Mouse (Mus musculus) spleen, adult 2 months (tissue): Measurements from ENCODE around the gene Slc39a11. TPM values are rescaled to one million over a fixed set of nuclear protein-coding genes. Genes with fewer than 3 reads are reported as not detected.

Experiments used
- DNase-seq, 2 experiments: peaks; one replicate each; pipeline versions ENCODE4 v3.0.0 to v3.0.0-alpha.2; 2012 to 2021; ENCODE audit warnings: low spot score in 2 of 2, low read depth in 1 of 2
- H3K27ac ChIP-seq: fragments of 200-500 bp; 2 replicates; pipeline ENCODE4 v1.5.1; 2012; ENCODE audit warnings: low read length, inconsistent platforms; ENCODE audit not compliant: insufficient read depth
- H3K27me3 ChIP-seq: fragments of 200-500 bp; 2 replicates; pipeline ENCODE4 v1.6.1; 2012; ENCODE audit warnings: mild to moderate bottlenecking, moderate library complexity, low read length, inconsistent platforms; ENCODE audit not compliant: control insufficient read depth, insufficient read depth
- H3K36me3 ChIP-seq: fragments of 200-500 bp; 2 replicates; pipeline ENCODE4 v1.6.1; 2012; ENCODE audit warnings: mild to moderate bottlenecking, low read length, inconsistent platforms; ENCODE audit not compliant: control insufficient read depth, insufficient read depth
- H3K4me1 ChIP-seq: fragments of 200-500 bp; 2 replicates; pipeline ENCODE4 v1.6.1; 2011; ENCODE audit warnings: inconsistent platforms; ENCODE audit not compliant: control insufficient read depth, insufficient read depth, insufficient read length
- H3K4me3 ChIP-seq: fragments of 200-500 bp; 2 replicates; pipeline ENCODE4 v1.5.1; 2011; ENCODE audit warnings: mild to moderate bottlenecking, inconsistent platforms; ENCODE audit not compliant: insufficient read depth, insufficient read length; ENCODE audit errors: extremely low read depth
- CTCF ChIP-seq: fragments of 200-500 bp; IDR thresholded peaks from 2 replicates; pipeline ENCODE4 v1.5.1; 2011; ENCODE audit warnings: mild to moderate bottlenecking, inconsistent platforms; ENCODE audit not compliant: insufficient read depth, insufficient read length, insufficient replicate concordance; ENCODE audit errors: extremely low read depth
- POLR2A ChIP-seq: fragments of 200-500 bp; IDR thresholded peaks from 2 replicates; pipeline ENCODE4 v1.6.1; 2011; ENCODE audit warnings: low read depth, low read length, inconsistent platforms
- WGBS: fragments of 180-500 bp; shearing (Covaris S2); methylation state at CpG from one replicate; pipeline ENCODE4 v1.1.7; 2018; 5-methylcytosine and 5-hydroxymethylcytosine counted together
- polyA plus RNA-seq: library from polyadenylated mRNA; depleted of rRNA; stranded (reverse); fragments of >200 nt; gene quantifications from 2 replicates; pipeline ENCODE4 v1.2.3, GENCODE M21; 2012

Gene Slc39a11
- polyA plus RNA-seq, 1 experiment, result 11.6 TPM

DNA sequence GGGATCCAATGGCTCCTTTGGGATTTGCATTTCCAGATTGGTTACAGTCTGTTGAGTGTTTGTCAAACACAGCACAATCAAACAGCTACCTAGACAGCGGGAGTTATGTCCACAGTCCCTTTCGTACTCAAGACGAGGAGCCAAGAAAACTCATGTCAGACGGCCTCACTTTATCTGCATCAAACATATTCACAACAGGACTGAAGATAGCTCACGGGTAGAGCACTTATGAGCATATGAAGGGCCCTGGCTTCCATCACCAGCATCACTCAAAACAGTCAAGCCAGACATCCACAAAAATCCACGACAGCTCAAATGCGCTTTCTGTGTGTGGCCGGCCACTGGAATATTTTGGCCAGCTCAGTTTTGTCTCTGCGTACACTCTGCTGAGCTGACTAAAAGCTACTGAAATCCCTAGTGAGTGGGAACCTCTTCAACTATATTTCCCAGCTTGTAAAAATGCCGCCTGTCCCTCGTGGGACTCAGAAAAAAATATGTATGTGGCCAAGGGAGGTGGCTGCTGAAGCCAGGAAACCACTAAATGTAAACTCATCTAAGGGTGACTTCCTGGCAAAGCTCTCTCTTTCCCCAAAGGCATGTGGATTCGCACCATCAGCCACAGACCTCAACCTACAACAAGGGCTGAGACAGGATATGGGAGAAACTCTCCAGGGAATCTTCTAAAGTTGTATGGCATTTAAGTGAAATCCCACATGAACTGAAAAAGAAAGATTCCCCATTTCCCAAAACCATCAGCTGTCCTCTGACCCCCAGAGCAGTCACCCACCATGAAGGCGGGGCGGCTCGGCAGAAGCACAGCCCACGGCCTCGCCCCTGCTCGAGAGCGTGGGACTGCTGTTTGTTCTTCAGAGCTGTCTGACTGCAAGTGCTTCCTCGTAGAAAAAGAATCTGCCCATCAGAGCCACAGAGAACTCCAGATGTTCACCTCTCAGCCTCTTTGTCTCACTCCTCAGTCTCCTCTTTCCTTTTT is 159.1 kb downstream of the Slc39a11 start:
- Histone ChIP-seq H3K27ac (no peak overlapping the region), H3K4me1 (peaks cover 4% of the 10 kb centered on the region), H3K4me3 (no peak overlapping the region), H3K36me3 (no peaks in the 10 kb centered on the region), H3K27me3 (no peaks in the 10 kb centered on the region)
- TF ChIP-seq POLR2A, result no peak
- TF ChIP-seq CTCF, result no peak
- no peak for DNase-seq
- 49% methylated on average over 20 of the region's 20 CpGs for WGBS

DNA sequence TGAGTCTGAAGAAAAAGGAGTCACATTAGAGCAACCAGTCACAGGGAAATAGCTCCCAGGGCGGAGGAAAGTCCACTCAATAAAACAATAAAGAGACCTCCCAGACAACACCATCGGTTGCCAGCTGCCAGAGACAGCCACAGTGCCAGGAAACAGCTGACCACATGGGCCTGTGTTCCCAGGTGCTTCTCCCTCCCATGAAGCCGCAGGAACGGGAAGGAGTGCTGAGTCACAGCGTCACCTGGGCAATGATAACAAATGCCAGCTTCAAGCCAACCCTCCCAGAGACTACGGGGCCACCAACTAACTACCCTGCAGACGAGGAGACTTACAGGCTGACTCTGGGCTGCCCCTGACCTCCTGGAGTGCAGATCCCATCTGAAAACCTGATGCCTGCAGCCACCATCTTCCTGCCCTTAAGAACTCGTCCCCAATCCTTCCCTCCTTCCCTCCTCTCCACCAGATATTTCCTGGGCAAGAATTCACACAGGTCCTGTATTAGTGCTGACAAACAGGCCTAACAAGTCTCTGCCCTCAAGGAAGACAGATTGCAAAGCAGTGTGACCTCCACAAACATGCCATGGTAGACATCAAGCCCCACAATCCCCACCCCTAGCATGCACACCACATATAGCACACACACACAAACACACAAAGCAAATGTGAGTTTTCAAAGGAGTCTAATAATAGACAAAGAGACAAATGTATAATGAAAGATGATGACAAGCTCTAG is 162.1 kb downstream of the Slc39a11 start:
- H3K27ac ChIP-seq, result no peak overlapping the region
- WGBS, result 21% methylated on average over 8 of the region's 8 CpGs
- no peak for TF ChIP-seq CTCF
- no peak for TF ChIP-seq POLR2A

DNA sequence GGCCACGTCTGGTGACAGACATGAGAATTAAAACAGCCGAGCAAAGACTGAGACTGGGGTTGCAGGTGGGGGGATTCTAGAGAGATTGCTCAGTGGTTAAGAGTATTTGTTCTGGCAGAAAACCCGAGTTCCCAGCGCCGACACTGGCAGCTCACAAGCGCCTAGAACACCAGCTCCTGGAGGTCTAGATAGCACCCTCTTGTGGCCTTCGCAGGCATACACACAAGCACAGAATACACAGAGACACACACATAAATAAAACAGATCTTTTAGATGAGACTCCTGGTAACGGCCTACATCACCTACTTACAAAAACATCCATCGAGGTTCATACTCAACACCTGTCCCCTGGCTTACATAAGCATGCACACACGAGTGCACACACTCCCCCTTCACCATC is 165.8 kb downstream of the Slc39a11 start:
- no peak for TF ChIP-seq POLR2A
- TF ChIP-seq CTCF, result no peak
- Histone ChIP-seq H3K36me3 (no peaks in the 10 kb centered on the region), H3K27ac (no peak overlapping the region), H3K27me3 (no peaks in the 10 kb centered on the region), H3K4me3 (no peak overlapping the region), H3K4me1 (no peaks in the 10 kb centered on the region)
- 91% methylated on average over 10 of the region's 10 CpGs for WGBS
- DNase-seq, result no peak

More for the DNA sequence above, 162.1 kb downstream of the Slc39a11 start:
- H3K4me1 ChIP-seq, result peaks cover 4% of the 10 kb centered on the region
- no peak for DNase-seq
- no peaks in the 10 kb centered on the region for H3K27me3 ChIP-seq
- no peaks in the 10 kb centered on the region for H3K36me3 ChIP-seq
- no peak overlapping the region for H3K4me3 ChIP-seq

DNA sequence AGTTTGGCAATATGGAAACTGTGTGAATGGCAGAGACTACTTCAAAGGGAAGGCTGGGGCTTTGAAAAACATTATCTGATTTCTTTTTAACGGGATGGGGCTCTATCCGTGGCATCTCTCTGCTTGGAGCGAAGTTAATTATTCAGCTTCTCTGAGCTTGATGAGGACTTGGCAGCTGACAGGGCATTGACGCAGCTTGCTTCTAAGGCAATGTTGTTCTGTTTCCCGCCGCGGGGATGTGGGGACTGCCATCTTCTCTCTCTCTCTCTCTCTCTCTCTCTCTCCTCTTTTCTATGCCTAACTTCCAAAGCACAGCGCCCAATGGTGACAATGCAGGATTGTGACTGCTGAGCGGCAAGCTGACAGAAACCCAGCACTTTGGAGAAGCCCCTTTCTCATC is 172.3 kb downstream of the Slc39a11 start:
- WGBS, result 94% methylated on average over 9 of the region's 9 CpGs
- Histone ChIP-seq H3K4me3 (no peak overlapping the region), H3K36me3 (no peaks in the 10 kb centered on the region), H3K4me1 (peaks cover 2% of the 10 kb centered on the region; the same call in 1 of the 2 replicates), H3K27me3 (no peaks in the 10 kb centered on the region), H3K27ac (no peak overlapping the region)
- TF ChIP-seq POLR2A (no peak), CTCF (no peak)
- DNase-seq, result no peak

DNA sequence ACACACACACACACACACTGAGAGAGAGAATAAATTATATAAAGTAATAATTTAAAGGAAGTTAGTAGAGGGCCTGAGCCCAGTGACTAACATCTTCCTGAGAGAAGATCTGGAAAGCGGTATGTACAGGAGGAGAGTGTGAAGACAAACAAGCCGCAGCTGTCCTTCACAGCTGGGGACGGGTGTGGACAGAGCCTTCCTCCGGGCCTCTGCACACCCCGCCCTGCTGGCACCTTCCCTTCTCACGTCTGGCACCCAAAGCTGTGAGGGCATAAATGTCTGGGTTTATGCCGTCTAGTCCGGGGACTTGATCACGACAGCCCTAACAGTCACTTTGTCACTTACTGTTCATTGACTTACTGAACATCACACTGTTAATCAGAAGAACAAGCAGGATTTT is 173.2 kb downstream of the Slc39a11 start:
- Histone ChIP-seq H3K4me3 (no peak overlapping the region), H3K27me3 (no peaks in the 10 kb centered on the region), H3K27ac (no peak overlapping the region), H3K36me3 (no peaks in the 10 kb centered on the region), H3K4me1 (peaks cover 2% of the 10 kb centered on the region; the same call in 1 of the 2 replicates)
- 83% methylated on average over 9 of the region's 9 CpGs for WGBS
- no peak for DNase-seq
- TF ChIP-seq POLR2A (no peak), CTCF (no peak)

DNA sequence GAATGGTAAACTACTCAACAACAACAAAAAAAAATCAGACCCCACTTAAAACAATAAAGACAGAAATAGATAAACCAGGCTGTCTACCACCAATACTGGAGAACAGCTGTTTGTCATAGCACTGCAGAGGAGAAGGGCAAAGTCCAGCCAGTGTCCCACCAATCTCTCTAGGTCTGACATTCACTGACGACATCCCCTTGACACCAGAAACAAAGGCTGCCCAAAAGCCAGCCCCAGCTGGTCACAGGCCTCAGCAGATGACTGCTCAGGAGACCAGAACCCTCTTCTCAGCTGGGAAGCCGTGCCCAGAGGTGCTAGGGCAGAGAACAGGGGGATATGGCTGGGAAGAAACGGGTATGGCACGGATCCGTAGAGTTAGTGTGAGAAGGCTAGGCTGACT is 174.4 kb downstream of the Slc39a11 start:
- H3K4me3 ChIP-seq, result no peak overlapping the region
- no peak for DNase-seq
- WGBS, result 92% methylated on average over 5 of the region's 5 CpGs
- H3K27me3 ChIP-seq, result no peaks in the 10 kb centered on the region
- no peak overlapping the region for H3K27ac ChIP-seq
- TF ChIP-seq POLR2A (no peak), CTCF (no peak)
- H3K4me1 ChIP-seq, result peaks cover 7% of the 10 kb centered on the region; the same call in 1 of the 2 replicates
- H3K36me3 ChIP-seq, result no peaks in the 10 kb centered on the region
